Mouse (Mus musculus) intestine, embryonic 16.5 days (tissue): ENCODE measurements around the gene Siglecg. TPM values are rescaled to one million over a fixed set of nuclear protein-coding genes. Genes with fewer than 3 reads are reported as not detected.

ENCODE experiments used
- ATAC-seq: fragments of 200-750 bp; cut with Nextera tagmentation; 2 replicates; pipeline ENCODE4 v1.8.0; 2017; ENCODE audit warnings: moderate TSS enrichment, moderate library complexity
- H3K27ac ChIP-seq: fragments of 300-500 bp; sonication (generic); 2 replicates; pipeline ENCODE4 v1.5.1; 2014; ENCODE audit warnings: mild to moderate bottlenecking, low read length
- H3K27me3 ChIP-seq: fragments of 300-500 bp; sonication (generic); replicated peaks from 2 replicates; pipeline ENCODE4 v1.6.1; 2014; ENCODE audit warnings: low read length, control low read depth, mixed read lengths; ENCODE audit not compliant: control insufficient read depth, insufficient read depth
- H3K36me3 ChIP-seq: fragments of 300-500 bp; sonication (generic); 2 replicates; pipeline ENCODE4 v1.6.1; 2014; ENCODE audit warnings: low read length, control low read depth; ENCODE audit not compliant: control insufficient read depth, insufficient read depth
- H3K4me1 ChIP-seq: fragments of 300-500 bp; sonication (generic); 2 replicates; pipeline ENCODE4 v1.6.1; 2014; ENCODE audit warnings: low read length, control low read depth, mixed read lengths; ENCODE audit not compliant: control insufficient read depth, insufficient read depth
- H3K4me2 ChIP-seq: fragments of 300-500 bp; sonication (generic); 2 replicates; pipeline ENCODE4 v1.6.1; 2014; ENCODE audit warnings: low read depth, low read length, control low read depth
- H3K4me3 ChIP-seq: fragments of 300-500 bp; sonication (generic); 2 replicates; pipeline ENCODE4 v1.5.1; 2014; ENCODE audit warnings: mild to moderate bottlenecking, low read length
- H3K9ac ChIP-seq: fragments of 300-500 bp; sonication (generic); 2 replicates; pipeline ENCODE4 v1.6.1; 2014; ENCODE audit warnings: low read depth, low read length
- H3K9me3 ChIP-seq: fragments of 300-500 bp; sonication (generic); 2 replicates; pipeline ENCODE4 v1.6.1; 2016; ENCODE audit warnings: low read length, control low read depth; ENCODE audit not compliant: control insufficient read depth
- WGBS: fragments of 180-500 bp; shearing (Covaris S2); extraction: QIAGEN DNeasy Blood & Tissue Kit; methylation state at CpG from one replicate; pipeline ENCODE4 v1.1.7; 2014; 5-methylcytosine and 5-hydroxymethylcytosine counted together
- polyA plus RNA-seq: library from polyadenylated mRNA; unstranded; fragments of >200 nt; fragmentation: Nextera tagmentation; extraction: Ambion mirVana; gene quantifications from 2 replicates; pipeline ENCODE4 v1.2.1, GENCODE M21; 2015

Gene Siglecg
- polyA plus RNA-seq, 1 experiment from 2014 or later, result 0.39 TPM

DNA sequence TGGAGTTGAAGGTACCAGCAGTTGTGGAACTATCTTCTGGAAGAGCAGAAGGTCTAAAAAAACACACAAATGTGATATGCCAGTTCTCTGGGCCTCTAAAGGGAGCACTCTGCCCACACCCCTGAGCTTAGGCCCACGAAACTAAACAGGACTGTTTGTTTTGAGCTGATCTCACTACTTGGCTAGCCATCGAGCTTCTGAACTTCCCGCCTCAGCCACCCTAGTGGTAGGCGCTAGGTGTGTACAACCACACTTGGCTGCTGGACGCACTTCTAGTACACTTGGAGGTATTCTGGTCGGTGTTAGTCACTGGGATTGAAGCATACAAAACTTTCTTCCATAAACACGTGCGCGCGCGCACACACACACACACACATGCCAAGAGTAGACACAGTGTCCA is 43.7 kb downstream of the Siglecg start:
- Histone ChIP-seq H3K36me3 (peaks cover 13% of the 10 kb centered on the region; the same call in 1 of the 2 replicates), H3K9me3 (no peaks in the 10 kb centered on the region), H3K4me1 (no peaks in the 10 kb centered on the region), H3K27me3 (no peaks in the 10 kb centered on the region), H3K4me3 (no peak overlapping the region), H3K4me2 (no peak overlapping the region), H3K9ac (no peak overlapping the region), H3K27ac (no peak overlapping the region)
- no peak for ATAC-seq
- 95% methylated on average over 11 of the region's 11 CpGs for WGBS

DNA sequence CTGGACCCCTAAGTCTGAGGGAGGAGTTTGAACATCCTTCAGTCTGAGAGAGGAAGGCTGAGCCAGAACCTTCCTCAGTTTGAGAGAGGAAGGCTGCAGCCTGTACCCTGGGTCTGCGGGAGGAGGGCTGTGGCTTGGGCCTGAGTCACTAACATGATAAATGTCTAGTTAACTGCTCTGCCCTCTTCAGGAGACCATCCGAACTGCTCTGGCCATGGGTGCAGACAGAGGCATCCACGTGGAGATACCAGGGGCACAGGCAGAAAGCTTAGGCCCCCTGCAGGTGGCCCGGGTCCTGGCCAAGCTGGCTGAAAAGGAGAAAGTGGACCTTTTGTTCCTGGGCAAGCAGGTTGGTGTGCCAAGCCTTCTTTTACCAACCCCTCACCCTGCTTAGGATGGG is 44.6 kb downstream of the Siglecg start:
- Histone ChIP-seq H3K27me3 (no peaks in the 10 kb centered on the region), H3K36me3 (peaks cover 13% of the 10 kb centered on the region; the same call in 1 of the 2 replicates), H3K27ac (no peak overlapping the region), H3K4me3 (no peak overlapping the region), H3K4me2 (no peak overlapping the region), H3K9ac (no peak overlapping the region), H3K4me1 (no peaks in the 10 kb centered on the region), H3K9me3 (no peaks in the 10 kb centered on the region)
- WGBS, result 52% methylated on average over 4 of the region's 4 CpGs
- ATAC-seq, result no peak

DNA sequence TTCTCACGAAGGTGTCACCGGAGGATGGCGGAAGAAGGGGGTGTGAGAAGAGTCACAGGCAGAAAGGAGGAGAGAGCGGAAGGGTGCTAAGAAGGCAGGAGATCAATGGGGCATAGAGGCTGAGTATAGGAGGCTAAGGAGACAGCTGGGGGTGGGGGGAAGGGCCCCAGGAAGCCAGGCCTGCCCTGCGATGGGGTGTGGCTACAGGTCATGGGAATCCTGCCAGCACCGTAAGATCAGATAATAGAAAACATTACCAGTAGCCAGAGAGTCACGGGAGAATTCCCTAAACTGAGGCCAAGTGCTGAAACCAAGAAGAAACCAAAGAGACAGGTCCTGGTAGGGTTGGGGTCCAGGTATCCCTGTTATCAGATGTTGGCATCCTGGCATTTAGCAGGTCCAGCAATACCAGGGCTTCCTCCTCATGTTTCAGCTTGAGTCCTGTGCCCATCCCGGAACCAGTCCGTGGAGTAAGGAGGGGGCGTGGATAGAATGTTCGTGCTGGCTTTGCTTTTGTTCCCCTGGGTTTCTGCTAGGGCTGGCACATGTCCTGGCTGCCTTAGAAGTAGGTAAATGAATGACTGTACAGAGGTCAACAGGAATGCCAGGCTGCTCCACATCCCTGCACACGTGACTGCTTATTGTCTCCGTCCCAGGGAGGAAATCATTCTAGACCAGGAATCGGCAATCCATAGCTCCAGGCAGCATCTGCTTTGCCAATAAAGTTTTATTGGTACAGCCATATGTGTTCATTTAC is 45.8 kb downstream of the Siglecg start:
- Histone ChIP-seq H3K36me3 (peaks cover 17% of the 10 kb centered on the region; the same call in 1 of the 2 replicates), H3K4me3 (no peak overlapping the region), H3K27me3 (no peaks in the 10 kb centered on the region), H3K9ac (no peak overlapping the region), H3K4me1 (no peaks in the 10 kb centered on the region), H3K4me2 (no peak overlapping the region), H3K9me3 (no peaks in the 10 kb centered on the region), H3K27ac (no peak overlapping the region)
- peak; percentile 34; the same call in 1 of the 2 replicates for ATAC-seq
- 84% methylated on average over 14 of the region's 14 CpGs for WGBS

DNA sequence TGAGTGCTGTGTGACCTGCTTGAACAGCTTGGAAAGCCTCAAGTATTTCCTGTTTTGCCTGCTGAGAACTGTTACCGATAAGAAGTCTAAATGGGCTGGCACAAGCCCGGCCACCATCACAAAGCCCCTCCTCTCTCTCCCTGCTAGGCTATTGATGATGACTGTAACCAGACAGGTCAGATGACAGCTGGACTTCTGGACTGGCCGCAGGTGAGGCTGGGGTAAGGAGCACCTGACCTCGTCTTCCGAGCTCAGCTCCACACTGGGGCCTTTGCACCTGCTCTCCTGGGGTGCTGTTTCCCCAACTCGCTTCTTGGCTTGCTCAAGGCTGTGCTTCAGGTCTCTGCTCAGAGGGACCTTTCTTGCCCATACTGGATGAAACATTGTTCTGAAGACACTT is 46.4 kb downstream of the Siglecg start:
- Histone ChIP-seq H3K4me1 (no peaks in the 10 kb centered on the region), H3K9me3 (no peaks in the 10 kb centered on the region), H3K4me2 (no peak overlapping the region), H3K27ac (no peak overlapping the region), H3K9ac (no peak overlapping the region), H3K4me3 (no peak overlapping the region), H3K27me3 (no peaks in the 10 kb centered on the region), H3K36me3 (peaks cover 17% of the 10 kb centered on the region; the same call in 1 of the 2 replicates)
- ATAC-seq, result peak; percentile 31
- 88% methylated on average over 6 of the region's 6 CpGs for WGBS

DNA sequence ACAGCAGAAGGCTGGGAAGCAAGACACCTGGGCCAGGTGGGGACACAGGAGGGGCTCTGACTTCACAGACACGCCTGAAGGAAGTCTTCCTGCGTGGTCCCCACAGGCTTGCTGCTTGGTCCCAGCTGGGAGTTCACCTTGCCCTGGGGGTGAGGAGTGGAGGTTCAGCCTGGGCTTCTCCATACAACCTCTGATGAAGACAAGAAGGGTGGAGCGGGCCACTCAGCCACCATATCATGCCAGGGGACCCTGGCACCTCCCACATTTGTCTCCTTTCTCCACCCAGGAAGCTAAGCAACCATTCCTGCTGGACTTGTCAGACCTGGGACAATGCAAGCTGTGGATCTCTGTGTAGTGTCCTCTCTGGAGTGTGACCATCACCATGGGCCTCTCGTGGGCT is 54.8 kb downstream of the Siglecg start, which contains the start of gene Vsig10l:
Vsig10l (plus strand) TSS at position 301 of the 400 bp plus-strand sequence.
- Histone ChIP-seq H3K27me3 (no peaks in the 10 kb centered on the region), H3K4me2 (no peak within 1 kb of the TSS), H3K36me3 (0 out of 2 replicates have a peak, but pooled peaks cover 3% of the 10 kb centered on the region), H3K9me3 (no peaks in the 10 kb centered on the region), H3K9ac (no peak within 1 kb of the TSS), H3K4me3 (no peak within 1 kb of the TSS), H3K4me1 (no peaks in the 10 kb centered on the region; the same call in 1 of the 2 replicates), H3K27ac (no peak within 1 kb of the TSS)
- ATAC-seq, result no peak
- 55% methylated on average over 4 of the region's 4 CpGs for WGBS

DNA sequence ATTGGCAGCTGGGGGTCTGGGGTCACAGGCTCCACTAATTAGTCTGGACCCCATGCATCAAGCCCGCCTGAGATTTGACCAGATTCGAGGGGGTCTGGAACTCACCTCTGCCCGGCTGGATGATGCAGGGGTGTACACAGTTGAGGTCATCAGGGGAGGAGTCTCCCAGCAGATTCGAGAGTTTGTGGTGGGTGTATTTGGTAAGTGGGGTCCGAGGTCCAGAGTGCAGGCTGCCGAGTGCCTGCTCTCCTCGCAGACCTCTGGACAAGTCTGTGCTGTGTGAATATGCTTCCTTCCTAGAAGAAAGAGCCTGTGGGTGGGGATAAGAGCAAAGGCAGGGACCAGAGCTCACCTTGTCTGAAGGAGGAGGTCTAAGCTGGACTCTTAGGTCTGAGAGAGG is 56.0 kb downstream of the Siglecg start:
- Histone ChIP-seq H3K27ac (no peak overlapping the region), H3K9me3 (no peaks in the 10 kb centered on the region), H3K9ac (no peak overlapping the region), H3K36me3 (no peaks in the 10 kb centered on the region), H3K4me1 (no peaks in the 10 kb centered on the region; the same call in 1 of the 2 replicates), H3K4me3 (no peak overlapping the region), H3K4me2 (no peak overlapping the region), H3K27me3 (no peaks in the 10 kb centered on the region)
- ATAC-seq, result no peak
- 76% methylated on average over 7 of the region's 7 CpGs for WGBS

DNA sequence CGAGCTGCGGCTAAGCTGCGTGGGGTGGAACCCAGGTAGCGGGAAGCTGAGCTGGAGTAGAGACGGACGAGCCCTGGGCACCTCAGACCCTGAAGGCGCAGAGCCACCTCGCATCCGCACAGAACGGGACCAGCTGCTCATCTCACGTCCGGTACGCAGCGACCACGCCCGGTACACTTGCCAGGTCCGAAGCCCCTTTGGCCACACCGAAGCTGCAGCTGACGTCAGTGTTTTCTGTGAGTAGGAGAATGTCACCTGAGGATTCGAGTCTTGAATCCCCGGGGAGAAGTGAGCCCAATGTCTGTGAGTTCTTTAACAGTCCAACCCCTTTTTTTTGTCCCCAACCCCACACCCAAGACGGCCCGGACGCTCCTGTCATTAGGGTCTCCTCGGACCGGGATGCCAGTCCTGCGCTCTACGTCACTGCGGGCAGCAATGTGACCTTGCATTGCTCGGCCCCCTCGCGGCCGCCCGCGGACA is 56.9 kb downstream of the Siglecg start:
- Histone ChIP-seq H3K36me3 (no peaks in the 10 kb centered on the region), H3K27ac (peak overlapping the region; percentile 19; the same call in 1 of the 2 replicates), H3K4me3 (peak overlapping the region; percentile 59), H3K4me1 (no peaks in the 10 kb centered on the region; the same call in 1 of the 2 replicates), H3K4me2 (peak overlapping the region; percentile 99), H3K9me3 (no peaks in the 10 kb centered on the region), H3K27me3 (no peaks in the 10 kb centered on the region), H3K9ac (peak overlapping the region; percentile 69)
- ATAC-seq, result no peak
- 9% methylated on average over 35 of the region's 35 CpGs for WGBS

DNA sequence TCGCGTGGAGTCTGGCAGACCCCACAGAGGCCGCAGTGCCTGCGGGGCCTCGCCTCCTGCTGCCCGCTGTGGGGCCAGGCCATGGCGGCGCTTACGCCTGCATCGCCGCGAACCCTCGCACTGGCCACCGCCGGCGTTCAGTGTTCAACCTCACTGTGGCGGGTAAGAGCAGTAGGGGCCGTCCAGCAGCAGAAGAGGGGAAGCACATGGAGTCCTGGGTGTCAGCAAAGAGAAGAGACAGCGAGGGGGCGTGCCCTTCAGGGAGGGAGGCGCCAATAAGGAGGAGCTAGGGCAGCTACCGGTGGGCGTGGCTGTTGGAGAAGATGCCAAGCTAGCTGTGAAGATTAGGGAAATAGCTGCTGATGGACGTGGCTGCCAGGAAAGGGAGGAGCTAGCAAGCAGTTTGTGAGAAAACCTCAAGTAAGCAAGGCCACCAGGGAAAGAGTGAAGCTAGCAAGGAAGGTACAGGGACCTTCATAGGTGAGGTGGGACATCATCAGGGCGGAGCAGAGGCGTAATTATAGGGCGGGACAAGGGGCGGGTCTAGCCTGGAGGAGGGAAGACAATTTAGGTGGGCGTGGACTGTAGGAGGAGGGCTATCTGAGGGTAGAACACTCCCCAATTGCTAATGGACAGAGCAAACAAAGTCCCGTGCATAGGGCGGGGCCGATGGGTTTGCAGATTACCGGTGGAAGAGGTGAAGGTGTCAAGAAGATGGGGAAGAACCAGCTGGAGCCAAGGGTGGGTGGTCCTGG is 57.5 kb downstream of the Siglecg start:
- peak; percentile 92 for ATAC-seq
- H3K9ac ChIP-seq, result peak overlapping the region; percentile 69
- H3K4me2 ChIP-seq, result peak overlapping the region; percentile 99
- H3K4me1 ChIP-seq, result no peaks in the 10 kb centered on the region
- no peaks in the 10 kb centered on the region for H3K9me3 ChIP-seq
- no peaks in the 10 kb centered on the region for H3K27me3 ChIP-seq
- peak overlapping the region; percentile 59 for H3K4me3 ChIP-seq
- H3K36me3 ChIP-seq, result no peaks in the 10 kb centered on the region
- WGBS, result 2% methylated on average over 33 of the region's 33 CpGs
- peak overlapping the region; percentile 35; the same call in 1 of the 2 replicates for H3K27ac ChIP-seq

DNA sequence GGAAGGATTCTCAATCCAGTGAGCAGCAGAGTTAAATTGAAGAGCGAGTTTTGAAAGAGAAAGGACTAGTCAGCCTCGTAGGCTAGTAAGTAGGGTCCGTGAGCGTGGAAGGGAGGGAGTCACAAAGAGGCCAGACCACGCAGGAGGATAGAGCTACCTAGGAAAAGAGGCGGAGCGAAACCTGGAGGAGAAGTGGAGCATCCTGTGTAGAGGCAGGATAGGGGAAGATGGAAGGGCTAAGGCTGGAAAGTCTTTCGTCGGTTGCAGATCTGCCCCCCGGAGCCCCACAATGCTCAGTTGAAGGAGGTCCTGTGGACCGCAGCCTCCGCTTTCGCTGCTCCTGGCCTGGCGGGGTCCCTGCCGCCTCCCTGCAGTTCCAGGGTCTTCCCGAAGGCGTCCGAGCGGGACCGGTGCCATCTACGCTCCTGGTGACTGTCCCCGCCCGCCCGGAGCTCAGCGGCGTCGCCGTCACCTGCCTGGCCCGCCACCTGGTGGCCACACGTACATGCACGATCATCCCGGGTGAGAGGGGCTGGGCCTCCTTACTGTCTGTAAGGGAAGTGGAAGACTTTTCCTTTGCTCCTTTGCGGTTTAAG is 58.2 kb downstream of the Siglecg start:
- 1% methylated on average over 33 of the region's 33 CpGs for WGBS
- ATAC-seq, result peak; percentile 76
- Histone ChIP-seq H3K4me2 (peak overlapping the region; percentile 99), H3K36me3 (no peaks in the 10 kb centered on the region), H3K4me3 (peak overlapping the region; percentile 59), H3K9ac (peak overlapping the region; percentile 69), H3K4me1 (no peaks in the 10 kb centered on the region), H3K27ac (peak overlapping the region; percentile 35; the same call in 1 of the 2 replicates), H3K9me3 (no peaks in the 10 kb centered on the region), H3K27me3 (no peaks in the 10 kb centered on the region)
